Mouse (Mus musculus) liver, adult 2 months (tissue): ENCODE measurements around the gene Maea.

Experiments used
- CTCF ChIP-seq: fragments of 200-500 bp; IDR thresholded peaks from 2 replicates; pipeline ENCODE4 v1.5.1; 2011; ENCODE audit warnings: low read depth, low read length, control low read depth
- POLR2A ChIP-seq: fragments of 200-500 bp; IDR thresholded peaks from 2 replicates; pipeline ENCODE4 v1.6.1; 2011; ENCODE audit warnings: low read length, control low read depth; ENCODE audit not compliant: insufficient read depth; ENCODE audit errors: extremely low read depth

- no peak for TF ChIP-seq CTCF
- TF ChIP-seq POLR2A = no peak
Observed at GRCm38 (mm10) chr5:33363263-33363662, 28.0 kb downstream of the Maea start.
